Mouse (Mus musculus) embryo, embryonic 11.5 days (tissue): ENCODE data around the gene Stk40.
"Not testable (repeated sequence)": the region's sequence is repeated elsewhere in the genome, so short reads cannot be mapped to it uniquely, and the experiment has no call there.

Source experiments
- DNase-seq: peaks from one replicate; pipeline ENCODE4 v3.0.0-alpha.2; 2012; ENCODE audit warnings: low read depth, low spot score

The Stk40 gene

GRCm38 (mm10) chr4:126103590-126104068 lies at the start of gene Stk40:
TSS of gene Stk40 (plus strand) at chr4:126103957.
- DNase-seq: peak; percentile 96

- DNase-seq: peak; percentile 11
Measured at GRCm38 (mm10) chr4:126057207-126058133, 46.3 kb upstream of the Stk40 start.

GRCm38 (mm10) chr4:126058134-126058996 lies 45.4 kb upstream of the Stk40 start, which contains the start of gene Oscp1:
TSS of gene Oscp1 (plus strand) at chr4:126058565.
- peak; percentile 90 for DNase-seq

GRCm38 (mm10) chr4:126058997-126059362 lies 44.8 kb upstream of the Stk40 start:
- no peak for DNase-seq

GRCm38 (mm10) chr4:126062856-126063255 lies 40.9 kb upstream of the Stk40 start:
- no peak for DNase-seq

GRCm38 (mm10) chr4:126065241-126065640 lies 38.5 kb upstream of the Stk40 start:
- no peak for DNase-seq

GRCm38 (mm10) chr4:126067401-126068077 lies 36.2 kb upstream of the Stk40 start:
- DNase-seq: no peak

- no peak for DNase-seq
Measured at GRCm38 (mm10) chr4:126068842-126069241, 34.9 kb upstream of the Stk40 start.

GRCm38 (mm10) chr4:126077833-126078232 lies 25.9 kb upstream of the Stk40 start:
- no peak for DNase-seq

GRCm38 (mm10) chr4:126079266-126079665 lies 24.5 kb upstream of the Stk40 start:
- no peak for DNase-seq

- DNase-seq: no peak
Measured at GRCm38 (mm10) chr4:126081601-126082000, 22.2 kb upstream of the Stk40 start.

GRCm38 (mm10) chr4:126083021-126083420 lies 20.7 kb upstream of the Stk40 start:
- no peak for DNase-seq

GRCm38 (mm10) chr4:126084382-126084781 lies 19.4 kb upstream of the Stk40 start:
- no peak for DNase-seq

- peak; percentile 69 for DNase-seq
Measured at GRCm38 (mm10) chr4:126085996-126086576, 17.7 kb upstream of the Stk40 start.

- no peak for DNase-seq
Measured at GRCm38 (mm10) chr4:126090101-126090847, 13.5 kb upstream of the Stk40 start.

- DNase-seq: no peak
Measured at GRCm38 (mm10) chr4:126090848-126091124, 13.0 kb upstream of the Stk40 start.

- DNase-seq: no peak
Measured at GRCm38 (mm10) chr4:126091873-126092272, 11.9 kb upstream of the Stk40 start.

- DNase-seq: not testable (repeated sequence)
Measured at GRCm38 (mm10) chr4:126095622-126096430, 7.9 kb upstream of the Stk40 start.

- DNase-seq: peak; percentile 92
Measured at GRCm38 (mm10) chr4:126096464-126097111, 7.2 kb upstream of the Stk40 start, which contains the start of gene Lsm10. TSS of gene Lsm10 (plus strand) at chr4:126096623.
